ENCODE assay signal across 24 mouse cellular contexts in the genomic region with DNA sequence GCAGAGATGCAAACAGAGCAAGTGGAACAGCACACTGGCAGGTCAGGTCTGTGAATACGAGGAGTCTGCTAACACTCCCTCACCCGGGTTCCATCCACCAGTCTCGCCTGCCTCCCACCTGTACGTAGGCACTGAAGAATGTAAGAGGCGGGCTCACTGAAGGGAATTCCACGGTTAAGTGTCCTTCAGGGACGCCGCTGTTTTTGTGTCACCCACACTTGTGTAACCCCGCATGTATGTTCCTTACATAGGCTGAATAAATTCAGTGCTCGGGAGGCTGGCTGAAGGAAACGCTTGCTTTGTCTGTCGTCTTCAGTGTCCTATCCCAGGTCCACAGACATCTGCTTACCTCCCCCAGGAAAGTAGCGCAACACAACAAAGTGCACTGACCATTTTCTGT. TPM values are rescaled to one million over a fixed set of nuclear protein-coding genes. Genes with fewer than 3 reads are reported as not detected.
A peak's percentile ranks its signal among the peaks of the same experiment; 100 is the strongest.
DNase-seq lines count a peak whose midpoint lies in the region; ATAC-seq and TF ChIP-seq lines count a peak whose summit lies in the region.
"Had no signal": no experiment of that assay in that cellular context is flagged by ENCODE, and none has a peak within 500 bp of the region (broad histone marks: within the 10 kb centered on the region; RNA-seq: fewer than 3 reads in every experiment).

No protein-coding gene starts in this region.

- no peak overlapping the region for H3K4me3 ChIP-seq in heart, embryonic 10.5 days
- H3K4me3 ChIP-seq in heart, embryonic 12.5 days, result no peak overlapping the region
- no peak overlapping the region for H3K4me3 ChIP-seq in lung, embryonic 16.5 days (ENCODE audit: low read length)
- no peak overlapping the region for H3K4me3 ChIP-seq in lung, adult 2 months (replicated peaks; ENCODE audit: extremely low read depth, low read depth, low read length)
- H3K4me3 ChIP-seq in limb, embryonic 10.5 days, result no peak overlapping the region
- H3K4me3 ChIP-seq: embryonic facial prominence, embryonic 10.5 days; embryonic facial prominence, embryonic 12.5 days; forebrain, embryonic 13.5 days had no signal

- TF ChIP-seq CTCF in lung, adult 2 months (IDR thresholded peaks at IDR 0.05; ENCODE audit: insufficient read depth, low read length), result no peak

- 94% methylated on average over 13 of the region's 13 CpGs for WGBS in heart, embryonic 10.5 days
- WGBS in heart, embryonic 12.5 days, result 92% methylated on average over 13 of the region's 13 CpGs
- WGBS in lung, embryonic 16.5 days, result 79% methylated on average over 13 of the region's 13 CpGs
- 82% methylated on average over 13 of the region's 13 CpGs for WGBS in lung, adult 2 months
- WGBS in limb, embryonic 10.5 days, result 95% methylated on average over 13 of the region's 13 CpGs

- 0 out of 2 replicates have a peak, but pooled peaks have one; percentile 32 for ATAC-seq in frontal cortex, adult (ENCODE audit: low TSS enrichment)
- no peak for ATAC-seq in heart, embryonic 12.5 days (ENCODE audit: insufficient number of reproducible peaks, low FRiP score)
- ATAC-seq in lung, embryonic 16.5 days (ENCODE audit: low read depth), result peak; percentile 49
- ATAC-seq: activated CD4-positive, CD25-positive, alpha-beta regulatory T cell, adult 4 months; CD4-positive, CD25-positive, alpha-beta regulatory T cell, adult 4 months; forebrain, embryonic 13.5 days; Patski had no signal

- H3K27me3 ChIP-seq in heart, embryonic 10.5 days (ENCODE audit: insufficient read depth, poor library complexity, severe bottlenecking), result no peaks in the 10 kb centered on the region
- H3K27me3 ChIP-seq in heart, embryonic 12.5 days (replicated peaks), result no peaks in the 10 kb centered on the region
- H3K27me3 ChIP-seq in lung, embryonic 16.5 days (ENCODE audit: control insufficient read depth, insufficient read depth, low read depth, low read length), result no peaks in the 10 kb centered on the region
- H3K27me3 ChIP-seq in limb, embryonic 10.5 days (ENCODE audit: low read depth, poor library complexity, severe bottlenecking), result no peaks in the 10 kb centered on the region
- H3K27me3 ChIP-seq: CH12.LX; embryonic facial prominence, embryonic 12.5 days; forebrain, embryonic 13.5 days; Patski had no signal

- no peak for TF ChIP-seq POLR2A in lung, adult 2 months (IDR thresholded peaks at IDR 0.05; ENCODE audit: borderline replicate concordance, extremely low read depth, low read depth, low read length)

- H3K27ac ChIP-seq in heart, embryonic 10.5 days, result no peak overlapping the region
- H3K27ac ChIP-seq in heart, embryonic 12.5 days (ENCODE audit: poor library complexity, severe bottlenecking), result no peak overlapping the region
- H3K27ac ChIP-seq in lung, embryonic 16.5 days (ENCODE audit: low read length), result no peak overlapping the region
- H3K27ac ChIP-seq in limb, embryonic 10.5 days, result no peak overlapping the region
- H3K27ac ChIP-seq: embryonic facial prominence, embryonic 10.5 days; embryonic facial prominence, embryonic 12.5 days; forebrain, embryonic 13.5 days had no signal

- H3K9me3 ChIP-seq in heart, embryonic 10.5 days, result no peaks in the 10 kb centered on the region
- no peaks in the 10 kb centered on the region for H3K9me3 ChIP-seq in heart, embryonic 12.5 days (replicated peaks)
- H3K9me3 ChIP-seq in lung, embryonic 16.5 days (ENCODE audit: control insufficient read depth, low read length), result no peaks in the 10 kb centered on the region
- no peaks in the 10 kb centered on the region for H3K9me3 ChIP-seq in limb, embryonic 10.5 days (replicated peaks)
- H3K9me3 ChIP-seq: embryonic facial prominence, embryonic 10.5 days; embryonic facial prominence, embryonic 12.5 days; forebrain, embryonic 13.5 days; G1E had no signal

- no peak overlapping the region for H3K9ac ChIP-seq in heart, embryonic 12.5 days
- no peak overlapping the region for H3K9ac ChIP-seq in lung, embryonic 16.5 days (ENCODE audit: low read length)
- H3K9ac ChIP-seq: embryonic facial prominence, embryonic 12.5 days; forebrain, embryonic 13.5 days had no signal

- DNase-seq in frontal cortex, postnatal 36 days (ENCODE audit: low spot score in 2 of 2), result no peak
- DNase-seq in heart, embryonic 10.5 days (ENCODE audit: low spot score), result peak; percentile 30
- DNase-seq in lung, adult 2 months, result no peak
- peak; percentile 24 for DNase-seq in limb, embryonic 10.5 days (ENCODE audit: low spot score)
- DNase-seq: adrenal gland, adult 8-10 months; adrenal gland, postnatal 14 days; adrenal gland, postnatal 36 days; B cell, adult 2 months; cerebellum, adult 11-12 months; cerebellum, adult 2 months; cerebellum, adult 9-10 months; cerebellum, postnatal 10 days; cerebellum, postnatal 25 days had no signal

- H3K36me3 ChIP-seq in heart, embryonic 10.5 days, result peaks cover 89% of the 10 kb centered on the region
- peaks cover 93% of the 10 kb centered on the region for H3K36me3 ChIP-seq in heart, embryonic 12.5 days
- peaks cover 64% of the 10 kb centered on the region for H3K36me3 ChIP-seq in lung, embryonic 16.5 days (ENCODE audit: control insufficient read depth, insufficient read depth, low read length)
- peaks cover 97% of the 10 kb centered on the region for H3K36me3 ChIP-seq in limb, embryonic 10.5 days

- peaks cover 3% of the 10 kb centered on the region for H3K4me1 ChIP-seq in heart, embryonic 10.5 days
- H3K4me1 ChIP-seq in heart, embryonic 12.5 days (replicated peaks), result peaks cover 2% of the 10 kb centered on the region
- H3K4me1 ChIP-seq in lung, embryonic 16.5 days (replicated peaks; ENCODE audit: control insufficient read depth, insufficient read depth, low read length), result no peaks in the 10 kb centered on the region
- no peaks in the 10 kb centered on the region for H3K4me1 ChIP-seq in lung, adult 2 months (ENCODE audit: control insufficient read depth, insufficient read depth, low read length)
- peaks cover 4% of the 10 kb centered on the region for H3K4me1 ChIP-seq in limb, embryonic 10.5 days
- H3K4me1 ChIP-seq: embryonic facial prominence, embryonic 10.5 days; embryonic facial prominence, embryonic 12.5 days; forebrain, embryonic 13.5 days had no signal

- no peak overlapping the region for H3K4me2 ChIP-seq in heart, embryonic 12.5 days
- no peak overlapping the region for H3K4me2 ChIP-seq in lung, embryonic 16.5 days (ENCODE audit: low read depth, low read length)
- H3K4me2 ChIP-seq: embryonic facial prominence, embryonic 12.5 days; forebrain, embryonic 13.5 days had no signal

RNA-seq across cellular contexts. Expression of a gene that starts 17.3 kb away (rescaled TPM):
- 3.9 and 6.0 TPM in 2 replicates for polyA plus RNA-seq in heart, embryonic 10.5 days (2016; fragmentation: Nextera tagmentation; extraction: Ambion mirVana)
- 3.5 and 3.6 TPM in 2 replicates for polyA plus RNA-seq in heart, embryonic 12.5 days (2016; fragmentation: Nextera tagmentation; extraction: Ambion mirVana)
- 4.6 and 6.7 TPM in 2 replicates for polyA plus RNA-seq in lung, embryonic 16.5 days (2015; fragmentation: Nextera tagmentation; extraction: Ambion mirVana)
- 9.2 and 10.3 TPM in 2 replicates for polyA plus RNA-seq in lung, adult 2 months (2012; rRNA removed)
- polyA plus RNA-seq in limb, embryonic 10.5 days (2016; fragmentation: Nextera tagmentation; extraction: Ambion mirVana), result 8.5 and 10.3 TPM in 2 replicates
- polyA plus RNA-seq: G1E had no signal

Comparison
In these comparisons a context has a peak if more than half of its experiments do, and no peak if none do; other contexts are left out.
1. DNase-seq: peak in heart, embryonic 10.5 days (single experiment) and limb, embryonic 10.5 days (single experiment); none in frontal cortex, postnatal 36 days (0 of 2) and lung, adult 2 months (single experiment).